33 mouse cellular contexts compared by ENCODE assay signal in the genomic region with DNA sequence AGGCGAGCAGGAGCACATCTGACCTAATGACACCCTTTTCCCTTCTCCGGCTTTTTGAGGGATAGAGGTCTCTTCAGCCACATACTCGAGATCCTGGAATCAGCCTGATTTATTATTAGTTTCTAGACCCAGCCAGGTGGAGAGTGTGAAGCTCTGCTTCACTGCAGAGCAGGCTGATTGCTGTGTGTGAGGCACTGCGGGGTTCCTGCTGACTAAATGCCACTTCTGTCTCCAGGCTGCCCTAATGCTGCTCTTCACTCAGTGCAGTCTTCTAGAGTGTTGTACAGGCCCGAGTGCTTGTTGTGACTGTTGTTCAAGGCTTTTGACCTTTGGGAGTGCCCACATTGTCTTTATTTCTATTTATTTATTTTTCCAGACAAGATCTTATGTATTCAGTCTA. TPM values are rescaled to one million over a fixed set of nuclear protein-coding genes. Genes with fewer than 3 reads are reported as not detected.
DNase-seq lines count a peak whose midpoint lies in the region; ATAC-seq and TF ChIP-seq lines count a peak whose summit lies in the region.
"Had no signal": no experiment of that assay in that cellular context is flagged by ENCODE, and none has a peak within 500 bp of the region (broad histone marks: within the 10 kb centered on the region; RNA-seq: fewer than 3 reads in every experiment).

No protein-coding gene starts in this region.

- H3K4me3 ChIP-seq in cerebellum, adult 2 months (replicated peaks; ENCODE audit: insufficient read depth, low read depth, low read length), result no peak overlapping the region
- H3K4me3 ChIP-seq: embryonic facial prominence, embryonic 13.5 days; forebrain, embryonic 10.5 days; forebrain, embryonic 15.5 days; kidney, embryonic 15.5 days; limb, embryonic 12.5 days; lung, embryonic 15.5 days; midbrain, embryonic 12.5 days had no signal

- peaks cover 21% of the 10 kb centered on the region for H3K4me1 ChIP-seq in cerebellum, adult 2 months (ENCODE audit: control insufficient read depth, insufficient read depth, low read length)
- H3K4me1 ChIP-seq: embryonic facial prominence, embryonic 13.5 days; kidney, embryonic 15.5 days; limb, embryonic 12.5 days; lung, embryonic 15.5 days; midbrain, embryonic 12.5 days had no signal

- 17% methylated on average over 5 of the region's 5 CpGs for WGBS in cerebellum, adult 2 months

- no peak overlapping the region for H3K27ac ChIP-seq in cerebellum, adult 2 months (ENCODE audit: insufficient read depth, low read length)
- H3K27ac ChIP-seq: embryonic facial prominence, embryonic 13.5 days; forebrain, embryonic 10.5 days; forebrain, embryonic 15.5 days; kidney, embryonic 15.5 days; limb, embryonic 12.5 days; lung, embryonic 15.5 days; midbrain, embryonic 12.5 days; stomach, postnatal 0 days had no signal

- TF ChIP-seq POLR2A in cerebellum, adult 2 months (IDR thresholded peaks at IDR 0.05; ENCODE audit: borderline replicate concordance, insufficient read depth, low read length), result no peak

- no peak for TF ChIP-seq CTCF in cerebellum, adult 2 months (IDR thresholded peaks at IDR 0.05; ENCODE audit: borderline replicate concordance, insufficient read depth, low read depth, low read length)

- ATAC-seq in cerebellum, adult (ENCODE audit: insufficient number of reproducible peaks, low FRiP score, low TSS enrichment), result peak; percentile 79; the same call in 1 of the 2 replicates
- no peak for ATAC-seq in monocyte, adult 5-6 weeks (replicated peaks; ENCODE audit: insufficient number of reproducible peaks, low FRiP score, low TSS enrichment, poor library complexity, severe bottlenecking)
- ATAC-seq: activated CD4-positive, CD25-positive, alpha-beta regulatory T cell, adult 4 months; forebrain, embryonic 15.5 days; hindbrain, embryonic 16.5 days had no signal

- no peaks in the 10 kb centered on the region for H3K27me3 ChIP-seq in cerebellum, adult 2 months (ENCODE audit: control insufficient read depth, insufficient read depth, low read length)
- H3K27me3 ChIP-seq: CH12.LX; embryonic facial prominence, embryonic 13.5 days; forebrain, embryonic 15.5 days; kidney, embryonic 15.5 days; limb, embryonic 12.5 days; lung, embryonic 15.5 days; midbrain, embryonic 12.5 days had no signal

- no peak for DNase-seq in cerebellum, postnatal 4 days (ENCODE audit: low spot score in 2 of 2)
- DNase-seq in brain, adult 2 months (ENCODE audit: low read depth, low spot score), result peak; percentile 90
- peak; percentile 64 to 82 for DNase-seq in cerebellum, adult 2 months
- peak; percentile 64 to 67 for DNase-seq in cerebellum, postnatal 36 days
- no peak for DNase-seq in spleen, postnatal 14 days (ENCODE audit: low spot score in 2 of 2)
- no peak for DNase-seq in ovary, postnatal 14 days (ENCODE audit: low spot score)
- DNase-seq: adrenal gland, adult 8-10 months; gastrocnemius, postnatal 10 days; kidney, adult 18-20 months; kidney, postnatal 4 days; layer of hippocampus, adult 9-11 months; spleen, adult 18-20 months; thymus, adult 18-20 months; thymus, postnatal 36 days had no signal

RNA-seq across cellular contexts. Expression of a gene that starts 24.7 kb away (rescaled TPM):
- 2.0 TPM in 2 replicates for polyA plus RNA-seq in cerebellum, adult 2 months (2012; rRNA removed)
- total RNA-seq in monocyte, adult 5-6 weeks (2017), result 0.29 TPM in 1 of 3 replicates, not detected in the others
- total RNA-seq: heart, postnatal 25 days; liver, adult 2 months had no signal
- polyA plus RNA-seq: heart, embryonic 14.5 days; intestine, embryonic 14.5 days; liver, adult 2 months; lung, embryonic 15.5 days had no signal

RNA-seq across cellular contexts. Expression of a gene that starts 29.8 kb away (rescaled TPM):
- polyA plus RNA-seq in cerebellum, adult 2 months (2012; rRNA removed), result 77.8 and 78.9 TPM in 2 replicates
- total RNA-seq in monocyte, adult 5-6 weeks (2017), result 10.2 TPM in 1 of 3 replicates, not detected in the others
- total RNA-seq: liver, adult 2 months had no signal

RNA-seq across cellular contexts. Expression of a gene that starts 43.2 kb away (rescaled TPM):
- not detected in 2 replicates for polyA plus RNA-seq in cerebellum, adult 2 months (2012; rRNA removed)
- 0.29 to 0.97 TPM (median 0.32 TPM) in 3 replicates for total RNA-seq in monocyte, adult 5-6 weeks (2017)
- total RNA-seq: adrenal gland, adult 8-10 months; adrenal gland, postnatal 4 days; gastrocnemius, postnatal 10 days; heart, postnatal 25 days; left cerebral cortex, postnatal 14 days; liver, adult 2 months had no signal
- polyA plus RNA-seq: liver, adult 2 months had no signal

Comparison
In these comparisons a context has a peak if more than half of its experiments do, and no peak if none do; other contexts are left out.
1. DNase-seq: peak in brain, adult 2 months (single experiment), cerebellum, adult 2 months (2 of 2) and cerebellum, postnatal 36 days (2 of 2); none in cerebellum, postnatal 4 days (0 of 2), spleen, postnatal 14 days (0 of 2) and ovary, postnatal 14 days (single experiment).